11 mouse cellular contexts compared by ENCODE assay signal in genomic region chr5:136627671-136628292, GRCm38 (mm10).
A peak's percentile ranks its signal among the peaks of the same experiment; 100 is the strongest.
DNase-seq lines count a peak whose midpoint lies in the region; ATAC-seq lines count a peak whose summit lies in the region.
"Had no signal": no experiment of that assay in that cellular context is flagged by ENCODE, and none has a peak within 500 bp of the region (broad histone marks: within the 10 kb centered on the region; RNA-seq: fewer than 3 reads in every experiment).

No protein-coding gene starts in this region.

- no peak overlapping the region for H3K4me3 ChIP-seq in heart, embryonic 12.5 days
- H3K4me3 ChIP-seq: embryonic facial prominence, embryonic 15.5 days; limb, embryonic 15.5 days; myocyte had no signal

- peaks cover 20% of the 10 kb centered on the region for H3K27me3 ChIP-seq in heart, embryonic 12.5 days (replicated peaks)

- no peak overlapping the region for H3K4me2 ChIP-seq in heart, embryonic 12.5 days
- H3K4me2 ChIP-seq: embryonic facial prominence, embryonic 15.5 days; limb, embryonic 15.5 days had no signal

- no peaks in the 10 kb centered on the region for H3K36me3 ChIP-seq in heart, embryonic 12.5 days
- H3K36me3 ChIP-seq: embryonic facial prominence, embryonic 15.5 days; limb, embryonic 15.5 days had no signal

- 62% methylated on average over 11 of the region's 11 CpGs for WGBS in heart, embryonic 12.5 days

- peaks cover 2% of the 10 kb centered on the region for H3K4me1 ChIP-seq in heart, embryonic 12.5 days (replicated peaks)

- H3K9ac ChIP-seq in heart, embryonic 12.5 days = no peak overlapping the region
- H3K9ac ChIP-seq: embryonic facial prominence, embryonic 15.5 days; limb, embryonic 15.5 days had no signal

- peak; percentile 6 to 32 for DNase-seq in heart, adult 9 months (ENCODE audit: low spot score in 2 of 2)
- peak; percentile 30 for DNase-seq in CD4-positive helper T cell, adult 2 months (ENCODE audit: low read depth, low spot score)
- DNase-seq in adrenal gland, postnatal 10 days = peak; percentile 63
- peak; percentile 37 to 65 for DNase-seq in layer of hippocampus, postnatal 14 days (ENCODE audit: low spot score in 2 of 2)
- no peak for DNase-seq in embryo, embryonic 10.5 days (ENCODE audit: low spot score)
- no peak for DNase-seq in ovary, adult 18-20 months (ENCODE audit: low spot score)
- DNase-seq in kidney, adult 8-10 months = no peak

- ATAC-seq in heart, embryonic 12.5 days (ENCODE audit: insufficient number of reproducible peaks, low FRiP score) = no peak

- H3K27ac ChIP-seq in heart, embryonic 12.5 days (ENCODE audit: poor library complexity, severe bottlenecking) = no peak overlapping the region
- H3K27ac ChIP-seq: embryonic facial prominence, embryonic 15.5 days; limb, embryonic 15.5 days had no signal

- no peaks in the 10 kb centered on the region for H3K9me3 ChIP-seq in heart, embryonic 12.5 days (replicated peaks)
- H3K9me3 ChIP-seq: embryonic facial prominence, embryonic 15.5 days; limb, embryonic 15.5 days had no signal

Comparison
In these comparisons a context has a peak if more than half of its experiments do, and no peak if none do; other contexts are left out.
1. DNase-seq: peak in heart, adult 9 months (2 of 2), CD4-positive helper T cell, adult 2 months (single experiment), adrenal gland, postnatal 10 days (single experiment) and layer of hippocampus, postnatal 14 days (2 of 2); none in embryo, embryonic 10.5 days (single experiment), ovary, adult 18-20 months (single experiment) and kidney, adult 8-10 months (0 of 2).